Mouse (Mus musculus) layer of hippocampus, adult 9-10 months (tissue): ENCODE data around the gene Grb2.

Experiments used
- DNase-seq: peaks from one replicate; pipeline ENCODE4 v3.0.0; 2022; ENCODE audit warnings: low spot score

The Grb2 gene

DNA sequence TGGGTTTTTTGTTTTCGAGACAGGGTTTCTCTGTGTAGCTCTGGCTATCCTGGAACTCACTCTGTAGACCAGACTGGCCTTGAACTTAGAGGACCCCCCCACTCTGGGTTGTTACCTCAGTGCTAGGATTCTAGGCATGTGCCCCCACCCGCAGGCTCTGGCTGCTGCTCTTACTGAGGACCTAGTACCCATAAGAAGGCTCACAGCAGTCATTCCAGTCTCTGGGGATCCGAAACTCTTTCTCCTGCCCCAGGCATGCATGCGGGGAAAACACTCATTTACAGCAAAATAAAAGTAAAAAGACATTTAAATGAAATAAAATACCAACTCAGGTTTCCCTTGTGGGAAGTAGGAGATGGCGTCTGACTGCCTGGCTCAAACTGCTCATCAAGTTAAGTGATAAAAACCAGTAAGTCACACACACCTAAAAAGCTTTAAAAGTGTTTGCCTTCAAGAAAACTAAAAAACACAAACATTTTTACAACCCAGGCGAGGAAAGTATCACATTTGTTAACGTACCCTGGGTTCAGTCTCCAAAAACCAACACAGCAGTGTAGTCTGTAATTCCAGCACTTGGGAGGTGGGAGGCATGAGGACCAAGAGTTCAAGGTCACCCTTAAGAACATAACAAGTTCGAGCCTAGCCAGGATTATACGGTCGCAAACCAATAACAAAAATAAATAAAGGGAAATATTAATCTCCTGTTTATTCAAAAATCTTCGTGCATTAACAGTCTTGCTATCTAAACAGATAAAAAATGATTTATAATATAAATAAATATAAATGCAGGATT lies 81.4 kb downstream of the Grb2 start:
- DNase-seq, result no peak

DNA sequence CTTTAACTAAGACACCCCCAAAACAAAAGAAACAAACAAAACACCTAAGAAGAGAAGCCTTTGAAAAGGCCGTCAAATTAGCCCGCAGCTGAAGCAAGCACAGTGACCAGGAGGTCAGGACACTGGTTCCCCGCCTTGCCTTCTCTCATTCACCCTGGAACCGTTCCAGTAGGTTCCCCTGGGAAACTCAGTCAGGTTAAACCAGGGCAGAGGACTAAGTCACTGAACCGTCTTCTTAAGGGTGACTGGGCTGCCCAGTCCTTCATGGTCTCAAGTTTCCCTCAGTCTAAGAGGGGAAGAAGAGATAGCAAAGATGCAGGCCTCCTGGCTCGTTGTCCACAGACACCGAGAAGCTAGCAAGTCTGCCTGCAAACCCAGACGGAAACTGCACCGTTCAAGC lies 82.5 kb downstream of the Grb2 start:
- no peak for DNase-seq

DNA sequence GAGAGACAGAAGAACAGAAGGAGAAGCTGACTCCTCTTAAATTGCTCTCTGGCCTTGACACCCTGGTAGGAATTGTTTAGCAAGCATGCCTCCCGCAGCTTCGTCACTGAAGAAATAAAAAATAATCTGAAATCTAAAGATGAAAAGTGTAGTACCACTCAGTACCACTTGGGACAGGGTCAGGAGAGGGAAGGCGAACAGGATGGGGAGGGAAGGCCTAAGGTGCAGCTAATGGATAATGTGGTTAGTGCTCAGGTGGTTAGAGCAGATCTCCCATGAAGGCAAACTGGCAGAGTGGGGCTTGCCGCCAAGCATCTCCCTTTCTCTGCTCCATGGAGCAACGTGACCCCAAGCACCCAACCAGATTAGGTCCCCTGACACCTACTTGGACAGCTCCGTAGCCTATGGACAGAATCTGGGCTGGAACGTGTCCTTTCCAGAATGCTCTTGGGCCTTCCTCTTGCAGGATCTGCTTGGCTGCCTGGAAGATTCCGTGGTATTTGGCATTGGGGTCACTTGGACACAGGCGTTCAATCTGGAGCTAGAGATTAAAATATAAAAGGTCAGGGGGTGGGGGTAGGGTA lies 84.8 kb downstream of the Grb2 start:
- DNase-seq, result no peak

DNA sequence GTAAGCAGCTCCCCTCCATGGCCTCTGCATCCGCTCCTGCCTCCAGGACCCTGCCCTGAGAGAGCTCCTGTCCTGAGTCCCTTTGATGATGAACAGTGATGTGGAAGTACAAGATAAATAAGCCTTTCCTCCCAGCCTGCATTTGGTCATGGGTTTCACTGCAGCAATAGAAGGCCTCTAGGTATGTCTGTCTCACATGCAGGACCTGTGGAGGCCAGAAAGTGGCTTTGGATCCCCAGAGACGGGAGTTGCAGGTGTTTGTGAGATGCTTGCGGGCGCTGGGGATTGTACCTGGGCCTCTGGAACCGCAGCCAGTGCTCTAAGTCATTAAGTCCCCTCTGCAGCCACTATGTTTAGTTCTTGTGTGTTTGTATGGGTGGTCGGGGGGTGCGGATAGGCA lies 88.4 kb downstream of the Grb2 start:
- DNase-seq, result no peak

DNA sequence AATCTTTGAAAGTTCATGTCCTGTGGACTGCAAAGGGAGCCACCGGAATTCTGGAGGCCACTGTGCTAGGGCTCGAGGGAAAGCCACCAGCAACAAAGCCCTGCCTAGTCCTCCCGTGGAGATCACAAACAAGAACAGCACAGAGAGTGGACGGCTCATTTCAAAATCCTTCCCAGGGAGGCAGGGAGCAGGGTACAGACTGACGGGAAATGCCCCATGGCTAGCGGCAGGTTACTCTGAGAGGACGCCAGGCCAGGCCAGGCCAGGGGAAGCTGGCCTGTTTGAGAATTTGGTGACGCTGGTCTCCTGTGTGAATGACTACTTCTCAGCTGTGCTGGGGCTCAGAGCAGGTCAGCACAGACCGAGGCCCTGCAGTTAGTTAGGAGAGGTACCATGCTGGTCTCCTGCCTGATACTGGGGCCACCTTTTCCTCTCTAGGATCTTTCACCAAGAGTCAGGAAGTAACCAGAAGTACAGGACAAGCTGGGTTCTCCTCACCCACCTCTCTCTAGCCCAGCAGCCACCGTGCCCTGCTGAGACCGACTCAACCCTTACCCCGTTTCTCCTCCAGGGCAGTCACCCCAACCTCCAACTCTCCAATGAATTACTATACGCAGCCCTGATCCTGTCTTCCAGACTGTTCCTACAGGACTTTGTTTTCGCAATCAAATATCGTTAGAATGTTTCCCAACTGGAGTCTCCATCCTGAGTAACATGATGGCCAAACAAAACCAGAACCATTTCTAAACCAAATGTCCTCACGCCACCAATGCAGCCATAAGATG lies 89.5 kb downstream of the Grb2 start:
- DNase-seq, result no peak

DNA sequence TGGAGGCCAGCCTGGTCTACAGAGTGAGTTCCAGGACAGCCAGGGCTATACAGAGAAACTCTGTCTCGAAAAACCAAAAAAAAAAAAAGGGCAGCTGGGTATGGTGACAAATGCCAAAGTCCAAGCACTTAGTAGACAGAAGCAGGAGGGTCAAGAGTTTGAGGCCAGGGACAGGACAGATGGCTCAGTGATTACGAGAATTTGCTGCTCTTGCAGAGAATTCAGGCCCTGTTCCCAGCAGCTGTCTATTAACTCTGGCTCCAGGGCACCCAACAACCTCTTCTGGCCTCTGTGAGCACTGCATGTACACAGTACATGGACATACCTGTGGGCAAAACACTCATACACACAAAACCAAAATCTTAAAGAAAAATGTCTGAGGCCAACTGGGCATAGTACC lies 90.4 kb downstream of the Grb2 start:
- DNase-seq, result no peak

DNA sequence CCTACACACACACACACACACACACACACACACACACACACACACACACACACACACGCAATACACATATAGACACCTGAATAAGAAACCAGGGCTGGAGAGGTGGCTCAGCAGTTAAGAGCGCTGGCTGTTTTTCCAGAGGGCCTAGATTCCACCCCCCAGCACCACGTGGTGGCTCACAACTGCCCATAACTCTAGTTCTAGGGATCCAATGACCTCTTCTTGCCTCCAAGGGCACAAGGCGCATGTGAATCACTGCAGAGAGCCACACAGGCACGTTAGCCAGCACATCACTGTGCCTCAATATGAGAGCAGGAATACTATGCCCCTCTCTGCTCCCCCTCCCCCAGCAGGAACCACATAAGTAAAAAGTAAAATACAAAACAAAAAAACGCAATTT lies 91.5 kb downstream of the Grb2 start:
- no peak for DNase-seq

DNA sequence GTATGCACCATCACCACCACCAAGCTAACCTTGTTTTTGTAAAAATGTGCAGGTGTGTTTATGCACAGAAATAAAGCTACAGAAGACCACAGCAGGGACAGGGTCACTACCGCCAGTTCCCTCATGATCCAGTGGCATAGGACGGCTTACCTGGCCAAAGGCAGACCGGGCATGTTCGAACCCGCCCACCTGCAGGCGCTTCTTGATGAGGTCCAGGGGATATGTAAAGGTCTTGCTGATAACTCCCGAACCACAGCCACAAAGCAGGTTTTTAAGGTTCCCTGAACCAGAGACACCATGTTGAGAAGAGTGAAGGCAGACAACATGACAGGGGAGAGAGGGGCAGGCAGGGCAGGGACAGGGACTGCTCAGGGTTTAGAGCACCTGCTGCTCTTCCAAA lies 92.0 kb downstream of the Grb2 start:
- DNase-seq, result no peak

DNA sequence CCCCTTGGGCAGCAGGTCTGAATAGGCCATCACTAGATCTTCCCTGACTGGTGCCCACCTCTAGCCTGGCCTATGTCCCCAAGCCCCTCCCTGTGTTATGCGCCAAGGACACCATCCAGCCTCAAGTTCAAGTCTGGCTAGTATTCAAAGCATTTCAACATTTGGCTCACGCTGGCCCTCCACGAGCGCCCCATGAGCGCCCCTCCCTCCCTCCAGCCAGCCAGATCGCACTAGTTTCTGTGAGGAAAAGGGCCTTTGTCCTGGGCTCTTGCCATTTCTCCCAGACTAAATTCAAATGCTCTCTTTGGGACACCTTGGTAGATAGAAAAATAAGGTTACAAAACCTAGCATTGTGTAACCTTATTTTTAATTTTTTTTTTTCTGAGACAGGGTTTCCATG lies 92.5 kb downstream of the Grb2 start:
- no peak for DNase-seq

DNA sequence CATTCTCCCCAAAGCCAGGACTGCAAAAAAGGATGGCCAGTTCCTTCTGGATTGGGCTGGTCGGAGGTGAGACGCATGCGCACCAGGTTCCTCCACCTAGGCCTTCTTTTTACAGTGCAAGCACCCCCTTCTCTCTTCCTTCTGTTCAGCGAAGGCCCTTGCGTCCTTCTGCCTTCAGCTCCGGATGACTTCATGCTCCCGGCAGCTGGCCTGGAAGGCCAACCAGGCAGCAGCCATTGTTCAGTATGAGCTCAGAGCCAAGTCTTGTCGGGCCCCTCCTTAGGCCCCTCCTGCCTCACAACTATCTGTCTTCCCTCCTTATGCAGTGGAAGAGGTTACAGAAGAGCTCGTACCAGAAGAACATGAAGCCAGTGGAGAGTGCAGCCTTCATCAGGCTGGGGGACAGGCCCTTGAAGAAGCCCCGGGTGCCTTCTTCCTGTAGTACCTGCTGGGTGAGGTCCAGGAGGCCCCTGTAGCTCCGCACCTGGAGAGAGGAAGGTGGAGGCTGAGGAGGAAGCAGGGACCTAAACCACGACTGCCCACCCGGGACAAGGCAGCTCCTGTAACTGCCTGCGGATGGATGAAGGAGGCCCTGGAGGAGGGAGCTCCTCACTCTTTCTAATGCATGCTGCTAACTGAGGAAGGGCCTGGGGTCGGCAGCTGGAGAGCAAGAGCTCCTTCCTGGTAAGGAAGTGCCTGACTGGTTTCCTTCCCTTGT lies 93.1 kb downstream of the Grb2 start:
- no peak for DNase-seq

DNA sequence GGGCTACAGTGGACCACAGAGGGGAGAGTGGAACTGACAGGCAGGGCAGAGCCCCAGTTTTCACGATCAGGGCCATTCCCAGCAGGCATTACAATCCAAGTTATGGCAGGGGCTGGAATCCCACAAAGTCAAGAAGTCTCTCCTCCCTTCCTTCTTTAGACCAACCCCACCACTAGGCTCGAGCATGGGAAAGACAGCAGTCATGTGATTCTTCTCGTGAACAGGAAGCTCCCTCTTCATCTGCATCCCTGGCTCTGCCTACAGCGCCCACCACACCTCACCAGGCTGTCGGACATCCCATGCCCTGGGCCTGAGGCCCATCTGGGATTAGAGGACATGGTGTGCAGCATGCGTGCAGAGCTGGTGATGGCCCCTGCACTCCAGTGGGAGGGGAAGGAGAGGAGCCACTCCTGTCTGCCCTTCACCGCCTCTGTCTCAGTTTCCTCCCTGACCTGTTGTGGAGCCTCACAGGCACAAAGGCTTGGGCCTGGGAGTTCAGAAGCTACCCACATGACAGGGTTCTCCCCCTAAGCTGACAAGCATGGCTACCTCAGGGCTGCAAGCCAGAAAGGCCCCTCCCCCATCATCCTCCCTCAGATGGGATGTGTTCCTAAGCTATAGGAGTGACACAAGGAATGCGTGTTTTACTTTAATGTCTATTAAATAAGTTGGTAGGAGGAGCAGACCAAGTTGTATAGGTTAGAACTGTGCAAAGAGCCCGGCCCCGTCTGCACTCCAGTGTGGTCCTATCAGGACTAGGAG lies 93.9 kb downstream of the Grb2 start:
- no peak for DNase-seq

DNA sequence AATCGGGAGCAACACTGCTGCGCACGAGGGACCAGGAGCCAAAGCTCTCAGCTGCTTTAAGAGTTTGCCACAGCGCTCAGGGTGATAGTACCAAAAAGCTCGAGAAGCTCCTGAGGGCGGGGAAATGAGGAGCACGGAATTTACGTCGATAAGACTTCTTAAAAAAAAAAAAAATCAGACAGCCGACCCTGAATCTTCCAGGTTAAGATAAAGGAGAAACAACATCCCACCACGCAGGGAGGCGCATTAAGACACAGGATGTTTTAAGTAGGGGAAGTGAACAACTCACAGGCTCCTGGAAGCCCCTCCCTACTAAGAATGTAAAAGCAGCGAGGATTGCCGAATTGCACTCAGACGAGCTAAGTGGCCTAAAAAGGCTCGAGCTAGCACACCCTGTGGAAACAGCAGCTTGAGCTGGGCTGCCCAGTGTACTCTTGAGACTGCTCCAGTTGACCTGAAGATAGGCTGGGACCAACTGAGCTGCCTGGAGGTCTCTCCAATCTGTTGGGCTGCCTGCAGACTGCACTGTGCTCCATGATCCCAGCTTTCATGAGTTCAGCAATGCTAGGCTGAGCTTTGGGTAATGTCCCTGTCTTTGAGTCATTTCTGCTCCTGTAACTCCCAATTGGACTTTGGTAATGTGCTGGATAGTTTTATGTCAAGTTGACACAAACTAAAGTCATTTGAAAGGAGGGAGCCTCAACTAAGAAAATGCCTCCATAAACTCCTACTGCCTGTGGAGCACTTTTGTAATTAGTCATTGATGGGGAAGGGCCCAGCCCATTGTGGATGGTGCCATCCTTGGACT lies 95.1 kb downstream of the Grb2 start:
- DNase-seq, result no peak

DNA sequence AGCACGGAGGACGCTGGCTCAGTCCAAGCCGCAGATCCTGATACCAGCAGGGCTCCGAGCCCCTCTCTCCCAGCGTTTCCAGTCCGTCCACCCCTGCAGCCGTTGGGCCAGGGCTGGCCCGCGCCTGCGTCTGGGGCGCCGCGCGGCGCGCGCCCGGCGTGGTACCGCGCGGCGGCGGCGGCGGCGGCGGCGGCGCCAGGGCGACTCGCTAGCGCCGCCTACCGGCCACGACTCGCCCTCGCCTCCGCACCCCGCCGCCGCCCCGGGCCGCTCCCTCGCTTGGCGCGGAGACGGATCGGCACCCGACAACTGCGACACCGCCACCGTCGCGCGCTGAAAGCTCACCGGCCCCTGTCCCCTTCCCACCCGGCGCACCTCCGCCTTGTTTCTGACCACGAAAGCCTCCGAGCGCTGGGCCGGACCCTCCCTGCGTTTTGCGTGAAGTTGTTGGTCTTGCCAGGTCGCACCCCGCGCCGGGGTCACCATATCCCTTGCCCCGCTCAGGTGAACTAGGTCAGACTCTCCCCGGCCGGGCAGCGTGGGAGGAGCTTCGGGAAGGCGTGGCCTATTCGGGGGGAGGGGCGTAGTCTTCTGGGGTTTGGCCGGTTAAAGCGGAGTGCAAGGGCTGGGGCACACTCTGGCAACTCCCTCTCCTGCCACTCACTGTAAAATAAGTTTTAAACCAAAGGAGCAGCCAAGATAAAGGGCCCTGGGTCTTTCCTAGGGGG lies 95.8 kb downstream of the Grb2 start, which contains the start of gene Mif4gd:
Gene Mif4gd (minus strand): TSS at position 560 of the 728 bp plus-strand sequence.
- peak; percentile 48 for DNase-seq

DNA sequence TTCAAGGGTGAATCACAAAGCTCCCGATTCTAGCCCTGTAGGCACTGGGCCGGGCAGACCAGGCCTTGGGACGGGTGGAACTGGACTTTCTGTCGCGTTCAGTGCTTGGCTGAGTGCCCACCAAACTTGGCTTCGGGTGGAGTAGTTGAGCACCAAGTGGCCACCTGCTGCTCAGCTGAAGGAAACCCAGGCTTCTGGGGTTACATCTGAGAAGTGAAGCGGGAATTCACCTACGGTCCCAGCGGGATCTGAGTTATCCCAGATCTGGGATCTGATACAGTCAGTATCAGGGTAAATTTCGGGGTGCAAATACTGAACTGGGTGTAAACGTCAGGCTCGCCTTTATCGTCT lies 96.4 kb downstream of the Grb2 start:
- DNase-seq, result no peak

DNA sequence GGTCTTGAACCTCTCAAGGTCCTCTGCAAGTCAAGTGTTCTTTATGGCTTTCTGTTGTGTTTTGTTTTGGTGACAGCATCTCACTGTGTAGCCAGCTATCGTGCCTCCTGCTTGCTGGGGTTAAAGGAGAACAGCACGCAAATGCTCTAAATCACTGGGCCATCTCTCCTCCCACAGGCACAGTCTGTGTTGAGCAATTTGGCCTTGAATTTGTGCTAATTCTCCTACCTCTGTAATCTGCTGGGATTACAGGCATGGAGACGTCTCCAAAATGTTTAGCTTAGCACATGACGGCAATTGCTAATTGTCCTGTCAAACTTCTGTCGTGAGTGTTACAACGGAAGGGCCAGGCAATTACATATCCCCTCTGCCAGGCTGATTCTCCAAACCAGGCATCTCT lies 97.2 kb downstream of the Grb2 start:
- no peak for DNase-seq

DNA sequence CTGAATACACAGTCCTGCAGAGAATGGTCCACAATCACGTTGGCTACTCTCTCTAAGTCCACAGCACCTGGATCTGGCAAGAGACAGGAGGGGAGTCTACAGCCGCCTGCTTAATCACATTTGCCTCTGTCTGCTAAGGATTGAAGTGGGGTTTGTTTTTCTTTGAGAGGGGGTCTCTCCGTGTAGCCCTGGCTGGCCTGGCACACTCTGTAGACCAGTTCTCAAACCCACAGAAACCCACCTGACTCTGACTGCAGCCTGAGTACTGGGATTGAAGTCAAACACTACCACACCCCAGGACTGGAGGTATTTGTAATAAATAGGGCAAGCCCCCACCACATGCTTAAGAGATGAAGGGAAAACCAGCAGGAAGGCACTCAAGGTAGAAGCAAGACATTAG lies 98.8 kb downstream of the Grb2 start:
- no peak for DNase-seq

DNA sequence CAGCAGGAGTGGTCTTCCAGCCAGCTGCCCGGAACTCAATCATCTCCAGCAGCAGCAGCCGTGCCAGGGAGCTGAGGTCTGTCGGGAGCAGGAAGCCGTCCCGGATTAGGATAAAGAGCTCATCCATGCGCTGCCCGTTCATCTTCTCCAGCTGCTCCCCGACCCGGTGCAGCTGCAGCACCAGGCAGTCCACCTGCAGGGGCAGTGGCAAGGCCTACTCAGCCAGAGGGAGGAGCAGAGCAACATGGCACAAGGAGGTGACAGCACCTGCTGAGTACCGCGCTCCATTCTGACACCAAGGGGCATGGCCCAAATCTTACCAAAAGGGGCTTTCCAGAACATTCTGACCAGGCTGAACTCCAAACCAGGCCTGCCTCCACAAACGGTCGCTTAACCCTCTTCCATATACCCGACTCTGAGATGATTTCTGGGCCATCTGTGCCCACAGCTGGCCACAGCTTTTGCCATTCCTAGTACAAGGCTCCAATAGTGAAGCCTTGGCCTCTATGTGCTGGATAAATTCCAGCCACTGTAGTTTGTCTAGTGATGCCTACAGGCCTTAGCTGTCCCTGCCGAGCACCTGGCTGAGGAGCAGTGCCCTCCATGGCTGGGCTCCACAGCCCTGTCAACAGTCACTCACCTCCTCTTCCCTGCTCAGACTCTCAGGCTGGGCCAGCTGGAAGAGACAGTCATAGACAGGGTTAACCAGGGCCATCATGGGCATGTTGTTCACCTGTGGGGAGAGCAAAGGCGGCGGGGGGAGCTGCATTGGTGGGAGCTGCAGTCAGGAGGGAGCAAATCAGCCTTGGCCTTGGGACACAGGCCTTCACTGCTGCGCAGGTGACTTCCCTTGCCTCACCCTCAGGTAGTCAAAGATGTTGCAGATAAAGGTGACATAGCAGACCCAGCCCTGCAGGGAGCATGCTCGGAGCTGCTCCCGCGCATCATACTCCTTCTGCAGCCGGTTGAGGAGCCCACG lies 99.7 kb downstream of the Grb2 start:
- no peak for DNase-seq

DNA sequence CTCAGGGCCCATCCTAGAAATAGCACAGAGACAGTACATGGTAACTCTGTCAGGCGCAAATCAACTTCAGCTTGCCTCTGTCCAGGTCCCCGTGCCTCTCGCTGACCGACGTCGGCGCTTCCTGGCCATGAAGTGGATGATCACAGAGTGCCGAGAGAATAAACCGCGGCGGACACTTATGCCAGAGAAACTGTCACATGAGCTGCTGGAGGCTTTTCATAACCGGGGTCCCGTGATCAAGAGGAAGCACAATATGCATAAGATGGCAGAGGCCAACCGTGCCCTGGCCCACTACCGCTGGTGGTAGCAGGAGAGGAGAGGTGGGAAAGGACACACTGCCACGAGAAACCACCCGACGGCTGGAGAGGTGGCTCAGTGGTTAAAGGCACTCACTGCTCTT lies 101.7 kb downstream of the Grb2 start:
- DNase-seq, result no peak

DNA sequence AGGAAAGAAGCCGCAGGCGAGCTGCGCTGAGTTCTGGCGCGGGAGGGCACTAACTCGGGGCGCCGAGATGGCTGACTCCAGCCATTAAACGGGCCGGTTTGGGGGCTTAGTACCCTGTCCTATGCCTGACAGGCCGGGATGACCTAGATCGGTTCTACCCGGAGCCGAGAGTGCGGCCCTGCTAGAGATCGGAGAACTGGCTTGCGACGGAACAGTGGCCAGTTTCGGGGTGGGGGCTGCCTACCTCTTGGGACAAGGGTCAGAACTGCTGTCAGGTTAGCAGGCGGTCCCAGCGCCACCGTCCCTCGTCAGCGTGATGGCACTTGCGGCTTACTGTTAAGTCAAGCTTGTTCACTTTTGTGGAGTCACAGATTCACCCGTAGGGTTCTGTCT lies 104.1 kb downstream of the Grb2 start:
- DNase-seq, result no peak
